Mouse (Mus musculus) C2C12 (cell line): ENCODE measurements around the gene Car1.

Experiments
- CEBPB ChIP-seq: IDR thresholded peaks from one replicate; pipeline ENCODE4 v1.6.1; 2011; ENCODE audit warnings: low read depth, mild to moderate bottlenecking, control low read depth, moderate library complexity
- CTCF ChIP-seq: IDR thresholded peaks from one replicate; pipeline ENCODE4 v1.5.1; 2011; ENCODE audit not compliant: control insufficient read depth, insufficient read depth, insufficient read length
- FOSL1 ChIP-seq: IDR thresholded peaks from one replicate; pipeline ENCODE4 v1.8.0; 2011; ENCODE audit warnings: mild to moderate bottlenecking, low read length; ENCODE audit not compliant: poor library complexity, insufficient read depth, severe bottlenecking
- MAX ChIP-seq: IDR thresholded peaks from one replicate; pipeline ENCODE4 v1.6.1; 2011; ENCODE audit warnings: mild to moderate bottlenecking, control low read depth
- MYOD1 ChIP-seq: IDR thresholded peaks from one replicate; pipeline ENCODE4 v1.6.1; 2011; ENCODE audit warnings: low read depth; ENCODE audit not compliant: control insufficient read depth, insufficient read length
- MYOG ChIP-seq: IDR thresholded peaks from one replicate; pipeline ENCODE4 v1.6.1; 2011; ENCODE audit not compliant: control insufficient read depth, insufficient read length; ENCODE audit errors: extremely low read depth
- USF1 ChIP-seq: IDR thresholded peaks from one replicate; pipeline ENCODE4 v1.6.1; 2011; ENCODE audit warnings: low read depth, mild to moderate bottlenecking, control low read depth, moderate library complexity

- TF ChIP-seq CTCF (no peak), MAX (no peak), USF1 (no peak), MYOG (no peak), MYOD1 (no peak), CEBPB (no peak), FOSL1 (no peak)
Observed at GRCm38 (mm10) chr3:14792032-14792431, 16.1 kb downstream of the Car1 start.
